Mouse (Mus musculus) neutrophil, adult 5-6 weeks (primary cell): ENCODE measurements around the gene Adamts18. TPM values are rescaled to one million over a fixed set of nuclear protein-coding genes. Genes with fewer than 3 reads are reported as not detected.

Experiments
- ATAC-seq: fragments of 151-379, 151-347 bp; 2 replicates; pipeline ENCODE4 v1.8.0; 2017; ENCODE audit warnings: mild to moderate bottlenecking, moderate TSS enrichment; ENCODE audit not compliant: insufficient number of reproducible peaks, poor library complexity, low FRiP score, severe bottlenecking; ENCODE audit errors: extremely low read depth
- total RNA-seq: library from RNA; stranded (forward); fragments of 200-1000 nt; gene quantifications from 2 replicates; pipeline ENCODE4 v1.2.3, GENCODE M21; 2017

The Adamts18 gene
- total RNA-seq, 1 experiment from 2014 or later = not detected

- ATAC-seq = no peak
Observed at GRCm38 (mm10) chr8:113775361-113775760, 73.2 kb downstream of the Adamts18 start.

GRCm38 (mm10) chr8:113768861-113769410 is 79.6 kb downstream of the Adamts18 start:
- no peak for ATAC-seq

- no peak for ATAC-seq
Observed at GRCm38 (mm10) chr8:113765121-113765520, 83.4 kb downstream of the Adamts18 start.

- ATAC-seq = no peak
Observed at GRCm38 (mm10) chr8:113763592-113764355, 84.8 kb downstream of the Adamts18 start.

GRCm38 (mm10) chr8:113762101-113762500 is 86.4 kb downstream of the Adamts18 start:
- ATAC-seq = no peak

- no peak for ATAC-seq
Observed at GRCm38 (mm10) chr8:113755866-113756265, 92.7 kb downstream of the Adamts18 start.

GRCm38 (mm10) chr8:113753153-113753552 is 95.4 kb downstream of the Adamts18 start:
- ATAC-seq = no peak

GRCm38 (mm10) chr8:113752349-113752748 is 96.2 kb downstream of the Adamts18 start:
- ATAC-seq = no peak

GRCm38 (mm10) chr8:113735496-113736060 is 113.0 kb downstream of the Adamts18 start:
- ATAC-seq = no peak

GRCm38 (mm10) chr8:113725331-113725730 is 123.2 kb downstream of the Adamts18 start:
- no peak for ATAC-seq

GRCm38 (mm10) chr8:113723873-113724538 is 124.5 kb downstream of the Adamts18 start:
- ATAC-seq = no peak

- no peak for ATAC-seq
Observed at GRCm38 (mm10) chr8:113721459-113721858, 127.1 kb downstream of the Adamts18 start.

GRCm38 (mm10) chr8:113704968-113705367 is 143.6 kb downstream of the Adamts18 start:
- no peak for ATAC-seq

- ATAC-seq = no peak
Observed at GRCm38 (mm10) chr8:113691622-113692343, 156.8 kb downstream of the Adamts18 start.

GRCm38 (mm10) chr8:113688543-113688915 is 160.0 kb downstream of the Adamts18 start:
- no peak for ATAC-seq

GRCm38 (mm10) chr8:113687889-113688542 is 160.5 kb downstream of the Adamts18 start:
- no peak for ATAC-seq

GRCm38 (mm10) chr8:113679361-113679760 is 169.2 kb downstream of the Adamts18 start:
- no peak for ATAC-seq

GRCm38 (mm10) chr8:113676811-113677210 is 171.7 kb downstream of the Adamts18 start:
- no peak for ATAC-seq

- ATAC-seq = no peak
Observed at GRCm38 (mm10) chr8:113675281-113675680, 173.3 kb downstream of the Adamts18 start.
